Mouse (Mus musculus): Measurements from ENCODE around the gene Elmo3.
A peak's percentile ranks its signal among the peaks of the same experiment; 100 is the strongest.

DNA sequence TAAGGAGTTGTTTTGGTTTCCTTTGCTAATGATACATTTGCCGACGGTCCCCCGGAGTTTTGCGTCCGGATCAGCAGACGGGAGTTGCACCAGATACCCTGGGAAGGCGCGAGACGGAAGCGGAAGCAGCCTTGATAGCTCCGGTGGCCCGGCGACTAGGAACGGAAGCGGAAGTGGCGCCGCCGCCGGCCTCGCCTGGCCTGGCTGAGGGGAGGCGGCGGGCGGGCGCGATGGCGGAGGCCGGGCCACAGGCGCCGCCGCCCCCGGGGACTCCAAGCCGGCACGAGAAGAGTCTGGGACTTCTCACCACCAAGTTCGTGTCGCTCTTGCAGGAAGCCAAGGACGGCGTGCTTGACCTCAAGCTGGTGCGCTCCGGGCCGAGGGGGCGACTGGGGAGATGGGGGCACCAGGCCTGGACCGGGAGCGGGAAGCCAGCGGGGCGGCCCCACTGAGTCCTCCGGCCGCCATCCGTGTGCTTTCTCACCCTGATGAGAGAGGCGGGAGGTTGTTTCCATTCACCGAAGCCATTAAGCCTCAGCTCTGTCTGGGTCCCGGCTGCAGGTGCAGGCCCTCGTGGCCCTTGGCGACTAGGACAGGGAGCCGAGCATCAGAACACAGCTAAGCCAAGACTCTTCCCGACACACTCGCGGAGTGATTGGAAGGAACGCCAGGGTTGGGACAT is 7.7 kb upstream of the Elmo3 start, which contains the start of gene E2f4:
- no peak for TF ChIP-seq CTCF (IDR thresholded peaks at IDR 0.05 in 2 of 3, conservative IDR thresholded peaks at IDR 0.05 in 1 of 3; ENCODE audit: control insufficient read depth in 1 of 3, insufficient read depth in 1 of 3, low read depth in 2 of 3, low read length in 3 of 3, poor library complexity in 1 of 3, severe bottlenecking in 1 of 3)
- TF ChIP-seq MAX (IDR thresholded peaks at IDR 0.05; ENCODE audit: low read length): peak; percentile 45; the same call in 1 of the 2 replicates
- no peak for TF ChIP-seq E2F4 (IDR thresholded peaks at IDR 0.05; ENCODE audit: borderline replicate concordance, low read depth, low read length)
- TF ChIP-seq TAL1 (IDR thresholded peaks at IDR 0.05; ENCODE audit: low read length): no peak
- no peak for TF ChIP-seq CHD2 (IDR thresholded peaks at IDR 0.05; ENCODE audit: low read length)

Measured in MEL (cell line).